Mouse (Mus musculus) adrenal gland (tissue): ENCODE results near the gene Fam13a.

Experiments
- intact Hi-C: fragments of 180-260 bp; cut with DNase I; formaldehyde crosslinking; loops from one replicate; pipeline ENCODE4 v1.15.1; 2025
- long read RNA-seq, 2 experiments: library from polyadenylated mRNA; unstranded; transcript quantifications; one replicate each; pipeline ENCODE4 v2.0.0; 2020; ENCODE audit warnings: borderline replicate concordance in 1 of 2; ENCODE audit not compliant: insufficient replicate concordance in 1 of 2

Fam13a gene
- long read RNA-seq, experiment 1, partial matches to known transcripts = 2 of 2 reads
- long read RNA-seq, experiment 1, other reads (novel, unspliced or antisense) = 0 of 2 reads
- long read RNA-seq, experiment 2, full-length matches to known transcripts = 1 of 8 reads
- long read RNA-seq, experiment 2, partial matches to known transcripts = 6 of 8 reads
- long read RNA-seq, experiment 2, other reads (novel, unspliced or antisense) = 1 of 8 reads

GRCm38 (mm10) chr6:59024164-59024724 is at the start of gene Fam13a:
Fam13a (minus strand) TSS chr6:59024549.
- intact Hi-C loops = no loop called here

GRCm38 (mm10) chr6:59072096-59073060 is 48.0 kb upstream of the Fam13a start:
- intact Hi-C loops = no loop called here

GRCm38 (mm10) chr6:59071691-59072090 is 47.3 kb upstream of the Fam13a start:
- intact Hi-C loops = no loop called here

GRCm38 (mm10) chr6:59068187-59068586 is 43.8 kb upstream of the Fam13a start:
- intact Hi-C loops = no loop called here

GRCm38 (mm10) chr6:59064440-59064839 is 40.1 kb upstream of the Fam13a start:
- intact Hi-C loops = no loop called here

GRCm38 (mm10) chr6:59053232-59053631 is 28.9 kb upstream of the Fam13a start:
- intact Hi-C loops = no loop called here

GRCm38 (mm10) chr6:59039719-59040118 is 15.4 kb upstream of the Fam13a start:
- intact Hi-C loops = no loop called here

GRCm38 (mm10) chr6:59032748-59033147 is 8.4 kb upstream of the Fam13a start:
- intact Hi-C loops = no loop called here

- intact Hi-C loops = no loop called here
Measured at GRCm38 (mm10) chr6:59031539-59031938, 7.2 kb upstream of the Fam13a start.

- intact Hi-C loops = no loop called here
Measured at GRCm38 (mm10) chr6:59030667-59031066, 6.3 kb upstream of the Fam13a start.

GRCm38 (mm10) chr6:59030037-59030436 is 5.7 kb upstream of the Fam13a start:
- intact Hi-C loops = no loop called here

- intact Hi-C loops = no loop called here
Measured at GRCm38 (mm10) chr6:59028871-59029270, 4.5 kb upstream of the Fam13a start.

- intact Hi-C loops = no loop called here
Measured at GRCm38 (mm10) chr6:59024806-59025205, 457 bp upstream of the Fam13a start.

- intact Hi-C loops = no loop called here
Measured at GRCm38 (mm10) chr6:59023455-59024163, 740 bp downstream of the Fam13a start.

GRCm38 (mm10) chr6:59022621-59023020 is 1.7 kb downstream of the Fam13a start:
- intact Hi-C loops = no loop called here

- intact Hi-C loops = loop anchor here (2.0 kb wide), 1 partner anchor 160 kb away; no protein-coding TSS in a partner anchor
Measured at GRCm38 (mm10) chr6:59020346-59020745, 4.0 kb downstream of the Fam13a start.

- intact Hi-C loops = loop anchor here (2.0 kb wide), 1 partner anchor 161 kb away; no protein-coding TSS in a partner anchor
Measured at GRCm38 (mm10) chr6:59019847-59020246, 4.5 kb downstream of the Fam13a start.

GRCm38 (mm10) chr6:59016336-59016832 is 8.0 kb downstream of the Fam13a start:
- intact Hi-C loops = no loop called here

GRCm38 (mm10) chr6:59014760-59015159 is 9.6 kb downstream of the Fam13a start:
- intact Hi-C loops = no loop called here

GRCm38 (mm10) chr6:59014088-59014759 is 10.1 kb downstream of the Fam13a start:
- intact Hi-C loops = no loop called here

- intact Hi-C loops = no loop called here
Measured at GRCm38 (mm10) chr6:59010792-59011191, 13.6 kb downstream of the Fam13a start.
